Mouse (Mus musculus): Measurements from ENCODE around the gene Klk1b11. TPM values are rescaled to one million over a fixed set of nuclear protein-coding genes. Genes with fewer than 3 reads are reported as not detected.
"Not testable (repeated sequence)": the region's sequence is repeated elsewhere in the genome, so short reads cannot be mapped to it uniquely, and the experiment has no call there.

The Klk1b11 gene
- not detected for total RNA-seq (2021)
- long read RNA-seq: 0 reads

DNA sequence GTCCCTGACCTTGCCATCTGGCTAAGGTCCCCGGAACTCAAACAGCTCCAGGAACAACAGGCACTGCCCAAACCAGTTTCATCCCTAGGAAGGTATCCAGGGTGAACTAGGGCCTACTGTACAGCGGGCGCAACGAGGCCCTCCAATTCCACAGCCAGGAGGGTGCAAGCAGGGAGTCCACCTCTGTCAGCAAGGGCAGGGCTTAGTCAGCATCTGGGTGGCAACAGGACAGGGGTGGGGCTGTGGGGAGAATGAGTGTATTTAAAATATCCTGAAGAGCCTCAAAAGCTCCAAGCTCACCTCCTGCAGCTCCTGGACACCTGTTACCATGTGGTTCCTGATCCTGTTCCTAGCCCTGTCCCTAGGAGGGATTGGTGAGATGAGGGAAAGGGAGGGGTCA, at the start of gene Klk1b11:
Gene Klk1b11 (plus strand): TSS at position 301 of the 400 bp plus-strand sequence.
- not testable (repeated sequence) for DNase-seq (ENCODE audit: low spot score in 2 of 2)

DNA sequence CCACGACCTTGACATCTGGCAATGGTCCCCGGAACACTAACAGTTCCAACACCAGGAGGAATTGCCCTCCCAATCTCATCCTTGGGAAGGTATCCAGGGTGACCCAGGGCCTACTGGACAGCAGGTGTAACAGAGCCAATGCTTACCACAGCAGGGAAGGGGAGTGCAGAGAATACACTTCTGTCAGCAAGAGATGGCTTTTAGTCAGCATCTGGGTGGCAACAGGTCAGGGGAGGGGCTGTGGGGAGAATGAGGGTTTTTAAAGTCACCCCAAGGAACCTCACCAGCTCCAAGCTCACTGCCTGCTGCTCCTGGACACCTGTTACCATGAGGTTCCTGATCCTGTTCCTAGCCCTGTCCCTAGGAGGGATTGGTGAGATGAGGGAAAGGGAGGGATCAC, 45.3 kb upstream of the Klk1b11 start, which contains the start of gene Klk1b8:
Gene Klk1b8 (plus strand): TSS at position 301 of the 400 bp plus-strand sequence.
- no peak for DNase-seq (ENCODE audit: low spot score in 2 of 2)

DNA sequence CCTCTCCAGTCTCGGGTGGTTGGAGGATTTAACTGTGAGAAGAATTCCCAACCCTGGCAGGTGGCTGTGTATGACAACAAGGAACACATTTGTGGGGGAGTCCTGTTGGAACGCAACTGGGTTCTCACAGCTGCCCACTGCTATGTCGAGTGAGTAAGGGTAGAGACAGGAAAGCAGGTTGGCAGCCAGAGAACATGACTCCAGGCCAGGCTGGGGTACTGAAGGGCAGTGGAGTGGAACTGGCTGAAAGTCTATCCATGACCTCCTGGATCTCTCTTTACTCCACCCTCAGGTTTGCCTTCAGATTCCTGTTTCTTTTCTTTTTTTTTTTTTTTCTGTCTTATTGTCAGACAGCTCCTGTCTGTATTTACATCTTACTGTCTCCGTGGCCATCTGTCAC, 43.0 kb upstream of the Klk1b11 start:
- DNase-seq (ENCODE audit: low spot score in 2 of 2): peak in 1 of 2 experiments; percentile 19

DNA sequence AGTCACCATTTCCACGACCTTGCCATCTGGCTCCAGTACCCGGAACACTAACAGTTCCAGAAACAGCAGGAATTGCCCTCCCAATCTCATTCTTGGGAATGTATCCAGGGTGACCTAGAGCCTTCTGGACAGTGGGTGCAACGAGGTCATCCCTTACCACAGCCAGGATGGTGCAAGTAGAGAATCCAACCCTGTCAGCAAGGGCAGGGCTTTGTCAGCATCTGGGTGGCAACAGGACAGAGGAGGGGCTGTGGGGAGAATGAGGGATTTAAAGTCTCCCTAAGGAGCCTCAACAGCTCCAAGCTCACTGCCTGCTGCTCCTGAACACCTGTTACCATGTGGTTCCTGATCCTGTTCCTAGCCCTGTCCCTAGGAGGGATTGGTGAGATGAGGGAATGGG, 29.2 kb upstream of the Klk1b11 start, which contains the start of gene Klk1b1:
Gene Klk1b1 (plus strand): TSS at position 301 of the 400 bp plus-strand sequence.
- no peak for DNase-seq (ENCODE audit: low spot score in 2 of 2)

DNA sequence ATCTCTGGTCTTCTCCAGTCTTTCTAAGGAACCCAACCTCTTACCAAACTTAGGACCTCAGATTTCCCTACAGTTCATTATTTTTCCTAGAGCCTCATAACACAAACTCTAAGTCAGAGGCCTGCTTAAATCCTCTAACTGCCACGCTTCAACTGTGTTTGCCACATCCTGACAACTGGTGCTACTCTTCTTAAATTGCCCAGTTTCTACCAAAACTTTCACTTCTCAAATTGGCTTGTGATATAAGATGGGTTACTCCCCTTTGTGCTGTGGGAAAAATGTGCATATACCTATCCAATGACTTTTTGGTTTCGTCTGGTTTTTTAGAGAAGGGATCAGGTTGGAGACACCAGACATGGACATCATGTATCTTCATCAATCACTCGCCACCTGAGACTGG, 28.6 kb upstream of the Klk1b11 start:
- no peak for DNase-seq (ENCODE audit: low spot score in 2 of 2)

DNA sequence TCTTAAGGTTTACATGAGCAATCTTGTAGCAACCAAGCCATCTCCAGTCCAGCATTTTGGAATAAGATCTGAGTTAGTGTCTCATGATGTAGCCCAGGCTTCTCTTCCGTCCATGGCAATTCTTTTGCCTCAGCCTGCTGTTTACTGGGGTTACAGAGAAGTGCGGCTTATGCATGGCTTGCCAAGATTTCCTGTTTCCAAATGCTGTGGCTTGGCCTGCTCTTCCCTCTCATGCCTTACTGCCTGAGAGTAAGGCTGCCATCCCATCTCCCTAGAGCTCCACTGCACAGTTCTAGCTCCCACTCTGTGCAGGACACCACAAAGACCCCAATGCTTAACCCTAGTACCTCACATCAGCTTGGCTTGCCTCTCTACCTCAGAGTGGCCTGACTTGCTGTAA, 28.1 kb upstream of the Klk1b11 start:
- DNase-seq (ENCODE audit: low spot score in 2 of 2): no peak

DNA sequence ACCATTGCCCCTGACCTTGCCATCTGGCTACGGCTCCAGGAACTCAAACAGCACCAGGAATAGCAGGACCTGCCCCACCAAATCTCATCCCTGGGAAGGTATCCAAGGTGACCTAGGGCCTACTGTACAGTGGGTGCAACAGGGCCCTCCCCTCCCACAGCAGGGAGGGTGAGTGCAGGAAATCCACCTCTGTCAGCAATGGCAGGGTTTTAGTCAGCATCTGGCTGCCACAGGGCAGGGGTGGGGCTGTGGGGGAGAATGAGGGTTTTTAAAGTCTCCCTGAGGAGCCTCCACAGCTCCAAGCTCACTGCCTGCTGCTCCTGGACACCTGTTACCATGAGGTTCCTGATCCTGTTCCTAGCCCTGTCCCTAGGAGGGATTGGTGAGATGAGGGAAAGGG, 19.9 kb upstream of the Klk1b11 start, which contains the start of gene Klk1b9:
Gene Klk1b9 (plus strand): TSS at position 301 of the 400 bp plus-strand sequence.
- not testable (repeated sequence) for DNase-seq (ENCODE audit: low spot score in 2 of 2)

DNA sequence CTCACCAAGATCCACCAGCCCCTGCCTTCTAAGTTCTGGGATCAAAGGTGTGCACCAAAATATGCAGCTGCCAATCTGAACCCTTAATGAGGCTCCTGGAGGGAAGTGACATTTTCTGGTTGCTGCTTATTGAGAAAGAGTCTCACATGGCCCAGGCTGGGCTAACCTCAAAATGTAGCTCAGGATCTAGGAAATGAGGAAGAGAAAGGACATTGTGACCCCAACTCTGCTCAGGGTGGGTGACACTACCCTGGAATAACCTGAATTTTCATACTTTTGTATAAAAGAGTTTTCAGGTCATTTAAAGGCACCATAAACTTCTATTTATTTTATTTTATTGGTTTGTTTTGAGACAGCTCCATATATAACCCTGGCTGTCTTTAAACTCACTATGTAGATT, 10.0 kb upstream of the Klk1b11 start:
- DNase-seq (ENCODE audit: low spot score in 2 of 2): no peak

DNA sequence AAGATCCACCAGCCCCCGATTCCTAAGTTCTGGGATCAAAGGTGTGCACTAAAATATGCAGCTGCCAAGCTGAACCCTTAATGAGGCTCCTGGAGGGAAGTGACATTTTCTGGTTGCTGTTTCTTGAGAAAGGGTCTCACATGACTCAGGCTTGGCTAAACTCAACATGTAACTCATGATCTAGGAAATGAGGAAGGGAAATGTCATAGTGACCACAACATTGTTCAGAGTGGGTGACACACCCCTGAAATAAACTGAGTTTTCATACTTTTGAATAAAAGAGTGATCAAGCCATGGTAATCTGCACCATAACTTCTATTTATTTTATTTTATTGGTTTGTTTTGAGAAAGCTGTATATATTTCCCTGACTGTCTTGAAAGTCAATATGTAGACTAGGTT, 856 bp upstream of the Klk1b11 start:
- not testable (repeated sequence) for DNase-seq (ENCODE audit: low spot score in 2 of 2)

DNA sequence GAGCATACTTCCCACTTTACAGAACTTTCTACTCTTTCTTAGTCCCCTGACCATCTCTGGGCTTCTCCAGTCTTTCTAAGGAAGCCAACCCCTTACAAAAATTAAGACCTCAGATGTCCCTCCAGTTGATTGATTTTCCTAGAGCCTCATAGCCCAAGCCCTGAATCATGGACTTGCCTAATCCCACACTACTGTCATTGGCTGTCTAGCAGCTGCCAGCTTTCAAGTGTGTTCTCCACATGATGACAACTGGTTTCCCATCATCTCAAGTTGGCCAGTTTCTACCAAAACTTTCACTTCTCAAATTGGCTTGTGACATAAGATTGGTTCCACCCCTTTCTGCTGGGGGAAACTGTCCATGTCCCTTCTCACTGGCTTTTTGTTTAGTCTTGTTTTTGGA, 9.2 kb downstream of the Klk1b11 start:
- DNase-seq (ENCODE audit: low spot score in 2 of 2): no peak

DNA sequence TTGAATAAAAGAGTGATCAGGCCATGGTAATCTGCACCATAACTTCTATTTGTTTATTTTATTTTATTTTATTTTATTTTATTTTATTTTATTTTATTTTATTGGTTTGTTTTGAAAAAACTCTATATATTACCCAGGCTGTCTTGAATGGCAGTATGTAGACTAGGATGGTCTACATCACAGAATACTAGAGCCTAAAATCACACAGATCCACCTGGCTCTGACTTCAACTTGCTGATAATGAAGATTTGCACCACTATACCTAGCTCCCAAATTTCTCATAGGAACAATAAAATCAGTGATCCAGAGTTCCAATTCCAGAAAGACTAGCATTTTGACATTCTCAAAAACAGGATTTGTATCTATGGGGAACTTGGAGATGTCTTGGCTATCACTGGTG, 16.2 kb downstream of the Klk1b11 start, which contains the start of gene Klk1b26:
Gene Klk1b26 (plus strand): TSS at position 301 of the 400 bp plus-strand sequence.
- not testable (repeated sequence) for DNase-seq (ENCODE audit: low spot score in 2 of 2)

DNA sequence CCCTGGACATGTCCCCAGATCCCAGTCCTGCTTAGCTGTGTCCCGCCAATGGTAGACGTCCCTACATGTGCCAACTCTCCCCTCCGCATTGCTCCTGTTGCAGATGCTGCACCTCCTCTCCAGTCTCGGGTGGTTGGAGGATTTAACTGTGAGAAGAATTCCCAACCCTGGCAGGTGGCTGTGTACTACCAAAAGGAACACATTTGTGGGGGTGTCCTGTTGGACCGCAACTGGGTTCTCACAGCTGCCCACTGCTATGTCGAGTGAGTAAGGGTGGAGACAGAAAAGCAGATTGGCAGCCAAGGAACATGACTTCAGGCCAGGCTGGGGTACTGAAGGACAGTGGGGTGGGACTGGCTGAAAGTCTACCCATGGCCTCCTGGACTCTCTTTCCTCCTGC, 19.0 kb downstream of the Klk1b11 start:
- not testable (repeated sequence) for DNase-seq (ENCODE audit: low spot score in 2 of 2)

DNA sequence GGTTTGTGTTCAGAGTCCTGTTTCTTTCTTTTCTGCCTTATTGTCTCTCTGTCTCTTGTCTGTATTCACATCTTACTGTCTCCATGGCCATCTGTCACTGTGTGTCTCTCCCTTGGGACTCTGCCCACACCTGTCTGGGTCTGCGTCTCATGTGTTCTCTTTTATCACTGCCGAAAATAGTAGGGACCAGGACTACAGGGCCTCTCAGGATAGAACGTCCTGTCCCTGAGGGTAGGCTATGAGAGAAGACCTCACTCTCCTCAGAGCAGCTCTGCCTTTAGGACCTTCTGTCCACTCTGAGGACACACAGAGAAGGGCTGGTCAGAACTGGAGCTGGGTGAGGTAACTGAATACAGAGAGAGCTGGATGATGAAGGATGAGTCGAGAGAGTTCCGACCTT, 19.4 kb downstream of the Klk1b11 start:
- DNase-seq (ENCODE audit: low spot score in 2 of 2): no peak

Other genes starting within 250 kb of the Klk1b11 start
- gene Klk12, start 227.0 kb upstream of the Klk1b11 start, total RNA-seq (2021): not detected
- not detected for gene Klk11, start 221.3 kb upstream of the Klk1b11 start, total RNA-seq (2021)
- under 1 TPM; 0.31 to 0.43 TPM for gene Klk10, start 214.8 kb upstream of the Klk1b11 start, total RNA-seq (2021)
- gene Klk9, start 204.0 kb upstream of the Klk1b11 start, total RNA-seq (2021): not detected
- gene Klk8, start 198.3 kb upstream of the Klk1b11 start, total RNA-seq (2021): 10 to 100 TPM; 23.5 to 25.0 TPM
- under 1 TPM; 0.29 to 0.62 TPM for gene Klk7, start 184.6 kb upstream of the Klk1b11 start, total RNA-seq (2021)
- gene Klk6, start 171.4 kb upstream of the Klk1b11 start, total RNA-seq (2021): not detected
- not detected for gene Klk5, start 153.9 kb upstream of the Klk1b11 start, total RNA-seq (2021)
- gene Klk4, start 114.7 kb upstream of the Klk1b11 start, total RNA-seq (2021): not detected
- not detected for gene Klk15, start 62.1 kb upstream of the Klk1b11 start, total RNA-seq (2021)
- not detected for gene Klk1b8, start 45.2 kb upstream of the Klk1b11 start, total RNA-seq (2021)
- not detected for gene Klk1b1, start 29.1 kb upstream of the Klk1b11 start, total RNA-seq (2021)
- not detected for gene Klk1b9, start 19.8 kb upstream of the Klk1b11 start, total RNA-seq (2021)
- not detected for gene Klk1b26, start 16.3 kb downstream of the Klk1b11 start, total RNA-seq (2021)
- gene Klk1b27, start 56.4 kb downstream of the Klk1b11 start, total RNA-seq (2021): not detected
- gene Klk1b21, start 106.5 kb downstream of the Klk1b11 start, total RNA-seq (2021): not detected
- gene Klk1b22, start 116.8 kb downstream of the Klk1b11 start, total RNA-seq (2021): not detected
- not detected for gene Klk1b16, start 140.9 kb downstream of the Klk1b11 start, total RNA-seq (2021)
- not detected for gene Klk1b24, start 192.4 kb downstream of the Klk1b11 start, total RNA-seq (2021)
- not detected for gene Klk1b3, start 202.3 kb downstream of the Klk1b11 start, total RNA-seq (2021)
- gene Klk1b4, start 211.6 kb downstream of the Klk1b11 start, total RNA-seq (2021): not detected
- not detected for gene Klk1b5, start 220.1 kb downstream of the Klk1b11 start, total RNA-seq (2021)
- gene Klk1, start 229.5 kb downstream of the Klk1b11 start, total RNA-seq (2021): not detected
- gene Gm36864, start 240.3 kb downstream of the Klk1b11 start, total RNA-seq (2021): not detected

All from layer of hippocampus, postnatal 10 days (tissue).